Mouse (Mus musculus) CH12.LX (cell line): ENCODE data around the gene Gm27021. TPM values are rescaled to one million over a fixed set of nuclear protein-coding genes. Genes with fewer than 3 reads are reported as not detected.

Source experiments
- DNase-seq: peaks from one replicate; pipeline ENCODE4 v3.0.0-alpha.2; 2013; ENCODE audit errors: extremely low read depth
- H3K27ac ChIP-seq: 2 replicates; pipeline ENCODE4 v1.5.1; 2012; ENCODE audit warnings: low read depth, mild to moderate bottlenecking, control low read depth, moderate library complexity; ENCODE audit not compliant: insufficient read depth
- H3K27me3 ChIP-seq: replicated peaks from 2 replicates; pipeline ENCODE3; 2012; ENCODE audit warnings: inconsistent platforms
- H3K36me3 ChIP-seq, 2 experiments: replicated peaks in 1 of 2; 2 replicates each; pipeline versions ENCODE3 to v1.6.1; 2012; ENCODE audit warnings: inconsistent platforms in 1 of 2, low read length in 1 of 2, mild to moderate bottlenecking in 1 of 2, mixed read lengths in 1 of 2, moderate library complexity in 1 of 2; ENCODE audit not compliant: control insufficient read depth in 1 of 2, insufficient read depth in 1 of 2
- H3K4me1 ChIP-seq, 2 experiments: 2 replicates each; pipeline ENCODE4 v1.6.1; 2012; ENCODE audit warnings: inconsistent platforms in 1 of 2, moderate library complexity in 1 of 2; ENCODE audit not compliant: insufficient read depth in 2 of 2, control insufficient read depth in 1 of 2
- H3K4me2 ChIP-seq: 2 replicates; pipeline ENCODE4 v1.6.1; 2012; ENCODE audit warnings: low read depth, mild to moderate bottlenecking, control low read depth; ENCODE audit not compliant: poor library complexity, insufficient read depth, severe bottlenecking
- H3K4me3 ChIP-seq, 3 experiments: fragments of 150-350 bp in 1 of 3; sonication (generic) in 1 of 3; replicated peaks in 1 of 3; 2 replicates each; pipeline versions ENCODE3 to v1.5.1; 2011 to 2012; ENCODE audit warnings: low read depth in 2 of 3, low read length in 2 of 3, mild to moderate bottlenecking in 2 of 3, moderate library complexity in 2 of 3, control low read depth in 1 of 3, improper control_type of control experiment in 1 of 3, inconsistent platforms in 1 of 3, mixed read lengths in 1 of 3; ENCODE audit not compliant: poor library complexity in 1 of 3
- H3K79me2 ChIP-seq: replicated peaks from 2 replicates; pipeline ENCODE4 v1.6.1; 2012; ENCODE audit warnings: mild to moderate bottlenecking, moderate library complexity; ENCODE audit not compliant: control insufficient read depth, poor library complexity, insufficient read depth, severe bottlenecking; ENCODE audit errors: extremely low read depth
- H3K9ac ChIP-seq: 2 replicates; pipeline ENCODE4 v1.6.1; 2012; ENCODE audit warnings: low read depth, mild to moderate bottlenecking, control low read depth, moderate library complexity; ENCODE audit not compliant: insufficient read depth
- H3K9me3 ChIP-seq: replicated peaks from 2 replicates; pipeline ENCODE3; 2012; ENCODE audit warnings: low read length, inconsistent platforms, mixed read lengths
- BHLHE40 ChIP-seq: IDR thresholded peaks from 2 replicates; pipeline ENCODE4 v1.6.1; 2011; ENCODE audit warnings: mild to moderate bottlenecking, low read depth, low read length, improper control_type of control experiment
- CHD1 ChIP-seq: IDR thresholded peaks from 2 replicates; pipeline ENCODE4 v1.6.1; 2012; ENCODE audit warnings: low read depth, low read length, improper control_type of control experiment, inconsistent platforms
- CHD2 ChIP-seq: IDR thresholded peaks from 2 replicates; pipeline ENCODE4 v1.6.1; 2011; ENCODE audit warnings: low read length, improper control_type of control experiment
- EP300 ChIP-seq: IDR thresholded peaks from 2 replicates; pipeline ENCODE4 v1.6.1; 2011; ENCODE audit warnings: low read length, improper control_type of control experiment
- ETS1 ChIP-seq: conservative IDR thresholded peaks from 2 replicates; pipeline ENCODE4 v1.6.1; 2012; ENCODE audit warnings: low read depth, mild to moderate bottlenecking, inconsistent platforms, low read length, improper control_type of control experiment, moderate library complexity
- GABPA ChIP-seq: IDR thresholded peaks from 2 replicates; pipeline ENCODE4 v1.6.1; 2012; ENCODE audit warnings: low read depth, low read length, improper control_type of control experiment, inconsistent platforms; ENCODE audit not compliant: insufficient replicate concordance
- HCFC1 ChIP-seq: IDR thresholded peaks from 2 replicates; pipeline ENCODE4 v1.6.1; 2012; ENCODE audit warnings: low read depth, mild to moderate bottlenecking, inconsistent platforms, low read length, improper control_type of control experiment
- JUN ChIP-seq: IDR thresholded peaks from 2 replicates; pipeline ENCODE4 v1.6.1; 2011; ENCODE audit warnings: low read depth, mild to moderate bottlenecking, low read length, improper control_type of control experiment, moderate library complexity; ENCODE audit not compliant: insufficient read depth
- KAT2A ChIP-seq: IDR thresholded peaks from 2 replicates; pipeline ENCODE4 v1.6.1; 2012; ENCODE audit warnings: low read length, improper control_type of control experiment, inconsistent platforms; ENCODE audit not compliant: insufficient replicate concordance
- MAZ ChIP-seq: IDR thresholded peaks from 2 replicates; pipeline ENCODE4 v1.6.1; 2012; ENCODE audit warnings: low read depth, mild to moderate bottlenecking, inconsistent platforms, low read length, improper control_type of control experiment, moderate library complexity
- NRF1 ChIP-seq: IDR thresholded peaks from 2 replicates; pipeline ENCODE4 v1.6.1; 2014; ENCODE audit warnings: low read depth, mild to moderate bottlenecking, inconsistent platforms, low read length, improper control_type of control experiment, moderate library complexity
- POLR2A ChIP-seq: IDR thresholded peaks from 2 replicates; pipeline ENCODE4 v1.6.1; 2011; ENCODE audit warnings: low read depth, mild to moderate bottlenecking, improper control_type of control experiment, low read length
- SIN3A ChIP-seq: IDR thresholded peaks from 2 replicates; pipeline ENCODE4 v1.6.1; 2012; ENCODE audit warnings: low read length, improper control_type of control experiment, inconsistent platforms
- SMC3 ChIP-seq: IDR thresholded peaks from 2 replicates; pipeline ENCODE4 v1.6.1; 2011; ENCODE audit warnings: low read depth, low read length, improper control_type of control experiment
- TBP ChIP-seq: conservative IDR thresholded peaks from 2 replicates; pipeline ENCODE4 v1.6.1; 2011; ENCODE audit warnings: low read depth, low read length, improper control_type of control experiment
- TCF12 ChIP-seq: IDR thresholded peaks from 2 replicates; pipeline ENCODE4 v1.6.1; 2014; ENCODE audit warnings: low read depth, mild to moderate bottlenecking, inconsistent platforms, low read length, improper control_type of control experiment
- ZKSCAN1 ChIP-seq: IDR thresholded peaks from 2 replicates; pipeline ENCODE4 v1.6.1; 2012; ENCODE audit warnings: low read depth, inconsistent platforms, low read length, improper control_type of control experiment, borderline replicate concordance
- dilution Hi-C: fragments of 300-500 bp; cut with MboI; formaldehyde crosslinking; loops from 2 replicates; pipeline ENCODE4 v1.14.3; 2020; ENCODE audit warnings: low sequenced_read_pairs; ENCODE audit not compliant: extremely low pct_unique_long_range_greater_than_20kb, extremely low pct_ligation_motif_present
- in situ Hi-C: fragments of 300-500 bp; cut with MboI; formaldehyde crosslinking; loops from 3 replicates; pipeline ENCODE4 v1.14.3; 2019; ENCODE audit warnings: low sequenced_read_pairs, low pct_ligation_motif_present, low pct_unique_long_range_greater_than_20kb, mixed read lengths
- polyA plus RNA-seq: library from polyadenylated mRNA; unstranded; fragments of >175 nt; gene quantifications from 2 replicates; pipeline ENCODE4 v1.2.1, GENCODE M21; 2012; ENCODE audit warnings: low read depth; ENCODE audit not compliant: insufficient read length
- total RNA-seq, 2 experiments: library from RNA; depleted of rRNA; stranded (reverse); fragments of 300-350 nt in 1 of 2; fragments of >200 nt in 1 of 2; gene quantifications; 2 replicates each; pipeline ENCODE4 v1.2.3; 2012 to 2014

Gm27021 gene
- total and polyA plus RNA-seq, 3 experiments, result 1.0 to 1.1 TPM; not detected in 1

DNA sequence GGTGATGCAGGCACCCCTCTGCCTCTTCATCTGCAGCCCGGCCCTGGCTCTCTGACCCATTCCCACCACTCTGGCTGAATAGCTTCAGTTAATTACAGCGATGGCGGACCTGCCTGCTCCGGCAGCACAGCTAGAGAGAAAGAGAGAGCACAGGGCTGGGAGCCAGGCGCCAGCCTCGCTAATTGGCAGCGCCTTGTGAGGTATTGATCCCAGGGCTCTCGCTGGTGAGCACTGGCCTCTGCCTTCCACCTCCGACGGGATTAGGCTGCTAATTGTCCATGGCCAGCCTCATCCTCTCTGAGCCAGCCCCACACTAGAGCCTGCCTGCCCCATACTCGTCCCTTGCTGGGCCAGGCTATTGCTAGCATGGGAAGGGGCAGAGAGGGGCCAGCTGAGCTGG lies 108.2 kb downstream of the Gm27021 start:
- H3K79me2 ChIP-seq, result peaks cover 45% of the 10 kb centered on the region
- H3K27me3 ChIP-seq, result no peaks in the 10 kb centered on the region
- no peak overlapping the region for H3K9ac ChIP-seq
- dilution Hi-C loops (no loop called here), in situ Hi-C loops (no loop called here)
- no peak for TF ChIP-seq JUN
- TF ChIP-seq BHLHE40, result no peak
- TF ChIP-seq POLR2A, result no peak
- no peak for TF ChIP-seq TBP
- no peak for TF ChIP-seq SIN3A
- TF ChIP-seq GABPA, result no peak
- no peak for TF ChIP-seq ZKSCAN1
- TF ChIP-seq CHD2, result no peak
- TF ChIP-seq TCF12, result no peak
- TF ChIP-seq EP300, result no peak
- TF ChIP-seq CHD1, result no peak
- TF ChIP-seq HCFC1, result no peak
- no peak for TF ChIP-seq KAT2A
- no peak for TF ChIP-seq SMC3
- TF ChIP-seq ETS1, result no peak
- TF ChIP-seq MAZ, result no peak
- TF ChIP-seq NRF1, result no peak
- H3K27ac ChIP-seq, result no peak overlapping the region
- no peak overlapping the region for H3K4me2 ChIP-seq
- H3K4me1 ChIP-seq, result peaks cover 34 to 98% of the 10 kb centered on the region in 2 experiments
- no peak for DNase-seq
- H3K9me3 ChIP-seq, result no peaks in the 10 kb centered on the region
- no peak overlapping the region for H3K4me3 ChIP-seq
- peaks cover 39 to 82% of the 10 kb centered on the region in 2 experiments for H3K36me3 ChIP-seq

Other genes with a start within 250 kb of the Gm27021 start
- 61.2 and 68.4 TPM in 2 replicates for gene Gins2, start 78.8 kb downstream of the Gm27021 start, total RNA-seq (2012; rRNA removed)
- 50.0 TPM in 2 replicates for gene Gins2, start 78.8 kb downstream of the Gm27021 start, total RNA-seq (2014; rRNA removed)
- gene Gins2, start 78.8 kb downstream of the Gm27021 start, polyA plus RNA-seq, result 127 and 129 TPM in 2 replicates
- gene 1190005I06Rik, start 20.4 kb downstream of the Gm27021 start, total RNA-seq (2012; rRNA removed), result 0.85 and 1.7 TPM in 2 replicates
- gene 1190005I06Rik, start 20.4 kb downstream of the Gm27021 start, total RNA-seq (2014; rRNA removed), result not detected in 2 replicates
- 0.36 TPM in 1 of 2 replicates, not detected in the other for gene 1190005I06Rik, start 20.4 kb downstream of the Gm27021 start, polyA plus RNA-seq
- gene Cox4i1, start 143 bp upstream of the Gm27021 start, total RNA-seq (2012; rRNA removed), result 890 and 970 TPM in 2 replicates
- gene Cox4i1, start 143 bp upstream of the Gm27021 start, total RNA-seq (2014; rRNA removed), result 519 and 596 TPM in 2 replicates
- 673 and 711 TPM in 2 replicates for gene Cox4i1, start 143 bp upstream of the Gm27021 start, polyA plus RNA-seq
- 113 and 133 TPM in 2 replicates for gene Emc8, start 494 bp upstream of the Gm27021 start, total RNA-seq (2012; rRNA removed)
- gene Emc8, start 494 bp upstream of the Gm27021 start, total RNA-seq (2014; rRNA removed), result 33.4 and 35.3 TPM in 2 replicates
- 159 and 184 TPM in 2 replicates for gene Emc8, start 494 bp upstream of the Gm27021 start, polyA plus RNA-seq
- 16.3 and 17.7 TPM in 2 replicates for gene Irf8, start 68.3 kb upstream of the Gm27021 start, total RNA-seq (2012; rRNA removed)
- 11.2 and 13.3 TPM in 2 replicates for gene Irf8, start 68.3 kb upstream of the Gm27021 start, total RNA-seq (2014; rRNA removed)
- 34.3 and 37.4 TPM in 2 replicates for gene Irf8, start 68.3 kb upstream of the Gm27021 start, polyA plus RNA-seq